Mouse (Mus musculus) myocyte (in vitro differentiated cells): ENCODE data around the gene Otos.

ENCODE experiments used
- CEBPB ChIP-seq: IDR thresholded peaks from 2 replicates; pipeline ENCODE4 v1.6.1; 2011; ENCODE audit warnings: mild to moderate bottlenecking, moderate library complexity; ENCODE audit not compliant: poor library complexity, insufficient read depth, severe bottlenecking
- E2F4 ChIP-seq: IDR thresholded peaks from one replicate; pipeline ENCODE4 v1.6.1; 2011; ENCODE audit warnings: mild to moderate bottlenecking, control low read depth, moderate library complexity; ENCODE audit not compliant: insufficient read depth
- MAX ChIP-seq: IDR thresholded peaks from one replicate; pipeline ENCODE4 v1.6.1; 2011; ENCODE audit warnings: low read depth, mild to moderate bottlenecking, control low read depth
- MYOD1 ChIP-seq, 3 experiments: IDR thresholded peaks; one replicate each; pipeline ENCODE4 v1.6.1; 2011; ENCODE audit warnings: control low read depth in 2 of 3, low read depth in 2 of 3, mild to moderate bottlenecking in 2 of 3, moderate library complexity in 1 of 3; ENCODE audit not compliant: insufficient read length in 2 of 3, control insufficient read depth in 1 of 3
- MYOG ChIP-seq, 3 experiments: IDR thresholded peaks; one replicate each; pipeline ENCODE4 v1.6.1; 2011; ENCODE audit warnings: control low read depth in 2 of 3, low read depth in 2 of 3, mild to moderate bottlenecking in 2 of 3; ENCODE audit not compliant: insufficient read length in 2 of 3, control insufficient read depth in 1 of 3, insufficient read depth in 1 of 3
- POLR2A ChIP-seq: IDR thresholded peaks from one replicate; pipeline ENCODE4 v1.6.1; 2011; ENCODE audit warnings: low read depth, mild to moderate bottlenecking, control low read depth, moderate library complexity; ENCODE audit not compliant: insufficient read length
- POLR2AphosphoS2 ChIP-seq: IDR thresholded peaks from one replicate; pipeline ENCODE4 v1.6.1; 2011; ENCODE audit warnings: low read depth, control low read depth; ENCODE audit not compliant: insufficient read length
- SRF ChIP-seq: IDR thresholded peaks from one replicate; pipeline ENCODE4 v1.6.1; 2011; ENCODE audit warnings: low read depth; ENCODE audit not compliant: control insufficient read depth, insufficient read length
- TCF12 ChIP-seq: IDR thresholded peaks from one replicate; pipeline ENCODE4 v1.6.1; 2011; ENCODE audit warnings: mild to moderate bottlenecking, control low read depth; ENCODE audit not compliant: poor library complexity, insufficient read depth, severe bottlenecking
- USF1 ChIP-seq: IDR thresholded peaks from one replicate; pipeline ENCODE4 v1.6.1; 2011; ENCODE audit warnings: low read depth, mild to moderate bottlenecking, control low read depth, moderate library complexity

GRCm38 (mm10) chr1:92617488-92617887, 31.2 kb downstream of the Otos start, which contains the start of gene Olfr12:
- TF ChIP-seq POLR2A (no peak), TCF12 (no peak), MAX (no peak), SRF (no peak), E2F4 (no peak), MYOD1 (IDR thresholded peaks at IDR 0.05; ENCODE audit: control insufficient read depth in 1 of 3, insufficient read length in 2 of 3, low read depth in 2 of 3) (no peak), USF1 (no peak), MYOG (IDR thresholded peaks at IDR 0.05; ENCODE audit: control insufficient read depth in 1 of 3, insufficient read depth in 1 of 3, insufficient read length in 2 of 3, low read depth in 2 of 3) (no peak), POLR2AphosphoS2 (no peak), CEBPB (no peak)
